Mouse (Mus musculus) liver, embryonic 14.5 days (tissue): ENCODE measurements at regions not wholly inside any gene's neighbourhood (a gene's known extent, or its start where the extent isn't known, plus 50 kb on each side); places are given as distances from the start of the nearest gene placed in this dataset.

Experiments used
- CTCF ChIP-seq: IDR thresholded peaks from 2 replicates; pipeline ENCODE4 v1.5.1; 2016; ENCODE audit warnings: antibody characterized with exemption, low read depth, control low read depth
- EP300 ChIP-seq: IDR thresholded peaks from 2 replicates; pipeline ENCODE4 v1.6.1; 2016; ENCODE audit warnings: antibody characterized with exemption, low read depth

DNA sequence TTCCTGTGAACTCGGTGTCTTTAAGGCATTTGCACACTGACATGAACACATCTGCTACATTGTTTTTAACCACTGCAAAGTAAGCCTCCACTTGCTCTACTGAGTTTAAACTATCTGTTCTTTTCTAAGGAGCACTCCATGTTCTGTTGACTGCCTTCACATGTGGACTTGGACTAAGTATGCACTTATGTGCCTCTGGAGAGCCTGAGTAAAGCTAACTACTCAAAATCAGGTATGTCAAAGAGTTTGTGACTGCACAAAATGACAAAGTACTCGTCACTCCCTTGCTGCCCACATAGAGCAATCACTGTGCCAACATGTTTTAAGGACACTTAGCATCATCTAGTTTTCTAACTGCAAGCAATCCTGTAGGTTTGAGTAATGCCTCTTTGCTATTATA is 92.2 kb upstream of the Npy2r start:
- TF ChIP-seq EP300 (no peak), CTCF (no peak)
